Mouse (Mus musculus): ENCODE measurements around the gene Rab33a.

Rab33a gene

DNA sequence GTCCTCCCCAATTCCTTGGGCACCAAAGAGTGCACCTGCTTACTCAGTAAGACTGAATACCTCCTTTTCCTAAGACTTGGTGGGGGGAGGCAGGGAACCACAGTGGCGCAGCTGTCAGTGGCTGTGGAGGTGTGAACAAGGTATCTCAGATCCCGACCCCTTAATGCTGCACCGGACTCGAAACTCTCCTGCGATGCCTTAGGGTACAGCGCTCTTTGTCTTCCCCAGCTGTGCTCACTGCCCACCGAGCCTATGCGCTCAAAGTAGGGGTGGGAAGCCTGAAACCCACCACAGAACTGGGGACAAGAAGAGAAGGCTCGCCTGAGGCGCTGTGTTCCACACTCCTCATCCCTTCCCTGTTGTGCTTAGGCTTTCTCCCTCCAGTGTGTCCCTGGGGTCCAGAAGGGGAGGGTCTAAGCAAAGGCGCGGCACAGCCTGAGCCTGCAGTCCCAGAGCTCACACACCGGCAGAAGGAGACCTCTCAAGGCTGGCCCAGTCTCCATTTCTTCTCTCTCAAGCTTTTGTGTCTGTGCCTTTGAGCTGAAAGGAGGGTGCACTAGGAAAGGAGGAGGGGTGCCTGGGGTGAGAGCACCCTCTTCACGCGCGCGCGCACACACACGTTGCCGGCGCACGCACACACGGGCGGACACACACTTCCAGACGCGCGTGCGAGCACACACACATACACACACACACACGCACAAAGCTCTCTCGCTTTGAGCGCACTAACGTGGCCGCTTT, at the start of gene Rab33a:
Gene Rab33a, plus strand, starts transcription at position 478 of the 741 bp plus-strand sequence.
- DNase-seq (ENCODE audit: low read depth), result no peak

DNA sequence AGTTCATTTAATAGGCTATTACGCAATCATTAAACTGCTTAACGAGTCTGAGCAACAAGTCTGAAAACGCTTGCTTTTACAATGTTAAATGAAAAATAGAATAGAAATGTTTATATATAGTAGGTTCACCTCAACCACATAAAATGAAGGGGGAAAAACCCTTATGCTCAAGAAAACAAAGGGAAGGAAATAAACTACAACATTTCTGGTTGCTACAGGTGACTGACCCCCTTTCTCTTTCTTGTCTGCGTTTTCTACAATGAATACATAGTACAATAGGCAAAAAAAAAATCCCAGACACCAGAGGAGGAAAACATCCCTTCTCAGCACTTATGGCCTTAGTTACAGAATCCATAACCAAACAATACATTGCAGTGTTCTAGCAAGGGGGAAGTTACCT, 38.0 kb upstream of the Rab33a start:
- no peak for DNase-seq (ENCODE audit: low read depth)

DNA sequence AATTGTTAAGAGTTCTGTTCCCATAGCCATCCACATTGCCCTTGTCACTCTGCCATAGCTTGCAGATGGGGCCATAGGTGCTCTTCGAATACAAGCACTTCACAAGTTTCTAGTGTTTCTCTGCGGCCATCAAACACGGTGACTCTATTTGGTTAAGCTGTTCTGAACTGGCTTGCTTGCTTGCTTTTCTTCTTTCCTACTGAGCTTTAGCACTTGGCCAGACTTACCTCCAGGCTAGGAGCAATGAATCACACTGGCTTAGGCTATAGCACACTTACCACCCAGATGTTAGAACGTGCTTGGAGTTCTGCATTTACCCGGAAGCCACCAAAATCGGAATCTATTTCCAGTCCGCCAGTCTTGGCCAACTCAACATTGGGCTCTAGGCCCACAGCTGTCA, 37.4 kb upstream of the Rab33a start:
- DNase-seq (ENCODE audit: low read depth), result no peak

DNA sequence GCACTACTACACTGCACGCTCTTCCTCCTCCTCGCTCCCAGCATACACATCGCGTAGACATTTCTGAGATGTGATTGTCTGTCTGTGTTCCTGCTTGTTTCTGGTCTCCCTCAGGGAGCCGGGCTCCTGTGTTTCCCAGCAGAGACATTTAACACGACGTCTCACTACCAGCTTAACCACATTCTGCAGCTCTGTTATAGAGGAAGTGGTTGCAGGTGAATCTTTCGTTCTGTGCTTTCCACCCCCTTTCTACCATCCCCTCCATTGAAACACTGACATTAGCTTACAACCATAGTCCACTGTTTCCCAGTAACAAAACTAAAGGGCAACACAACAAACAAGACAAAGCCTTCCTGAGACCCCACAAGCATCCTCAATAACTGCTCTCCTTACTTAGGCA, 25.3 kb upstream of the Rab33a start:
- DNase-seq (ENCODE audit: low read depth), result no peak

DNA sequence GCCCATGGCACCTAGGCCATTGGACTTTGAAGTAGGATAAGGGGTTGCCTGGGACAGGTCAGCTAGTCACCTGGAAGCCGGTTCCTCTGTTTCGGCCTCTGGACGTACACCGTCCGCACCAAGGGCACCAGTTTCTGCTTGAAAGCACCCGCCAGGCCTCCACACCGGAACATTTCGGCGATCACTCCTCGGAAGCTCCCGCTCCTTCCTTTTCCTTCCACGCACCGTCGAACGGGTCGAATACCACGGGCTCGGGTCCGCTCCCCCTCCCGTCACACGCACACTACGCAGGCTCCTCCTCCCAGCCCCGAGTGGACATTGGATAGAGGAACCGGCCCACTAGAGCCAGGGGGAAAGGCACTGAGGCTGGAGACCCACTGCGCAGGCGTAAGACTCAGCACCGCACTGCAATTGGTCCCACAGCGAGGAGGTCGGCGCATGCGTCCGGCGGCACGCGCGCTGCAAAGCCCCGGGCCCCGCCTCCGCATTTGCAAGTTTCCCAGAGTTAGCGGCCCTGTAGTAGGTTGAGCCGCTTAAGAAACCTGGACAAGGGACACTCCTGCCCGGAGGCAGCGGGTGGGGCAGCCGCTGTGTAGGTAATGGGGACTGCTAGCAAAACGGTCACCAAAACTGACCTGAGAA, 5.8 kb upstream of the Rab33a start, which contains the start of gene Aifm1:
Gene Aifm1, minus strand, starts transcription at position 398 of the 642 bp plus-strand sequence.
- DNase-seq (ENCODE audit: low read depth), result peak; percentile 95

DNA sequence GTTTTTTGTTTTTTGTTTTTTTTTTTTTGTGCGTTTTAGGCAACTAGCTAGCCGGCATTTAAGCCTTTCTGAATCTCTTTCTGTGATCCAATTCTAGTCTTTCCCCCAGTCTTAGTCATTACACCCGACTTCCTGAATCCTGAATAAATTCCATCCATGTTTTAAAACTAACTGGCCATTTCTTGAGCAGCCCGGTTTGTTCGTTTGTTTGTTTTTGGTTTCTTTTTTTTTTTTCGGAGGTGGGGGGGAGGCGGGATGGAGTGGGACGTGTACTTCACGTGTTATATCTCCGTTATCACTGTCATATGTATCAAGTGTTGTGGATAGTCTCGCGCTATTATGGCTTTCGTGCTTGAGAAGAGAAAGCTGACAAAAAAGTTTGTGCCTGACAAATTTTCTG, 5.3 kb upstream of the Rab33a start:
- peak; percentile 60 for DNase-seq (ENCODE audit: low read depth)

DNA sequence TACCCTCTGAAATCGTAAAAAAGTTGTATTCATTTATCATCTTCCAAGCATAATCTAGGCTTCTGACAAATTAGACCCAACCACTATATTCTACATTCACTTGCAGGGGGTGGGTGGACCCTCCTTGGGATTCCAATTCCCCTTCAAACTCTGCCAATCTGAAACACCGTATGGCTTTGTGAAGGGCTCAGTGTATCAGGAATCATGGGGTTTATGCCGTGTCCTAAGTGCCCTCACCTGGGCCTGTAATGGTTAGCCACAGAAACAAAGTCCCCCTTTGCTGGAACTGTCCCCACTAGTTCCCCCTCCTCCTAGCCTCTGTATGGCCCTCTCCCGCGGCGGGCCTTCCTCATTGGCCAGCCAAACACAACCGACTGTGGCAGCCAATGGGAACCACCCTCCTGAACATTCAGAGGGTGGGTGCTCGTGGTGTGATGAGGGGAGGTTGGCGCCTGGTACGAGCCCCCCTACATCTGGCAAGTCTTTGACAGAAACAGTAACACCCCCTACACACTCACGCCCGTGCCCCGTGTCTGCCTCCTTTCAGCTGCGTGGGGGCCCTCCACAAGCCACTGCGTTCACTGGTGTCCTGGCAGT, 776 bp upstream of the Rab33a start:
- DNase-seq (ENCODE audit: low read depth), result no peak

DNA sequence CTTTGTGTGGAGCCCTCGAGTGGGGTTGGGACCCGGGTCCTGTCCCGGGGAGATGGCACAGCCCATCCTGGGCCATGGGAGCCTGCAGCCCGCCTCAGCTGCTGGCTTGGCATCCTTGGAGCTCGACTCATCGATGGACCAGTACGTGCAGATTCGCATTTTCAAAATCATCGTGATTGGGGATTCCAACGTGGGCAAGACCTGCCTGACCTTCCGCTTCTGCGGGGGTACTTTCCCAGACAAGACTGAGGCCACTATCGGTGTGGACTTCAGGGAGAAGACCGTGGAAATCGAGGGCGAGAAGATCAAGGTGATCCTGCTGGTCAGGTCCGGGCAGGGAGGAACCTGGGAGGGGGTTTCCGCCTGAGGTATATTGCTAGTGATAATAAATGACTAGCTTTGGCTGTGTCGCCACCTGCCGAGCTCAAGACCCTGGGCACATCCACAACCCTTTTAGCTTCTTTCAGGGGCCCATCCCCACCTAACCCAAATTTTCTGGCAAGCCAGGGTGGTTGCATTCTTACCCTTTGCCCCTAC, 532 bp downstream of the Rab33a start:
- no peak for DNase-seq (ENCODE audit: low read depth)

DNA sequence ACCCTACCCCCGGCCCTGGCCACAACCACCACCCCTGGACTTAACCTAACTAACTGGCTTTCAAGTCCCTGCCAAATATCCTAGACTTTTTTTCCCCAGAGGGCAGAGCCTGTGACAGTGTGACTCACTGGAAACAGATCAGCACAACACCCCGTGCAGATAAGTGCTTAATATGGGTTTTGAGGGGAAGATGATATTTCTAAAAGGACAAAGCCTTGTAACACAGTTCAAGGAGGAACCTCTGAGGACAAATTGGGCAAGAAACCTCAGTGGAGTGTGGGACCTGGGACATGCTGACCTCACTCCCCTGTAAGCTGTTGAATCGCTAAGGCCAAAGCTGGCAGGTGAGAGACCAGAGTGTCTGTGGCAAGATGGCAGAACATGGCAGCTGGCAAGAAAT, 2.6 kb downstream of the Rab33a start:
- DNase-seq (ENCODE audit: low read depth), result no peak

DNA sequence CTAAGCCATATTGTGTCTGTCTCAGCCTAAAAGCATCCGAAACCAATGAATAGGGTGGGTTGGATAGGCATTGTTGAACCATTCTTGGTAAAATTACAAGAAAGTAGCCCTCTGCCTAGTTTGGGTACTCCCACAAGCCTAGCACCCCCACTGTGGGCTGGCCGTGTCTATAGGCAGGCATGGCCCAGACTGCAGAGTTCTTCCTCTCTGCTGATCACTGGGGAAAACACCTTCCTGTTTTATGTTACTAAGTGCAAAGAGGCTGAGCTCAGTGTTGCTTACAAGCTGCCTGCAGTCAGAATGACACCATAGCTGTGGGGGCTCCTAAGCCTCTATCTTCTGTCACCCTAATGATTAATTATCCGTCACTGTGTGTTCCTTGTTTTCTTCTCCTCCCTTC, 4.4 kb downstream of the Rab33a start:
- no peak for DNase-seq (ENCODE audit: low read depth)

DNA sequence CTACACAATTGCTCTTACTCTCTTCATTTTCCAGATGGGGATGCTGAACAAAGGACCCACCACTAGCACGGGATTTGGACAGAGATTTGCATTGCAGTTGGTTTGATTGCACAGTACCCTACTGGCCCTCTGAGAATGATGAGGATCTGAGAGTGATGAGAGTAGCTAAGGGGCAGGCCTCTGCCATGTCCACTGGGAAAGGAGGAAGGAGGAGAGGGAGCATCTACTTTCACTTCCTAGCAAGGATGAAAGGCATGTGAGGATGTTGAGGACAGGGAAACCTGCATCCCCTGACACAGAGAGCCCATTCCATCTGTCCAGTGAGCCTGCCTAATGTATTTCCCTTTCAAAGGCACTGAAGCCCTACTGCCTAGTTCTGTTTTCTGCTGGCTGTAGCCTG, 6.2 kb downstream of the Rab33a start:
- peak; percentile 18 for DNase-seq (ENCODE audit: low read depth)

DNA sequence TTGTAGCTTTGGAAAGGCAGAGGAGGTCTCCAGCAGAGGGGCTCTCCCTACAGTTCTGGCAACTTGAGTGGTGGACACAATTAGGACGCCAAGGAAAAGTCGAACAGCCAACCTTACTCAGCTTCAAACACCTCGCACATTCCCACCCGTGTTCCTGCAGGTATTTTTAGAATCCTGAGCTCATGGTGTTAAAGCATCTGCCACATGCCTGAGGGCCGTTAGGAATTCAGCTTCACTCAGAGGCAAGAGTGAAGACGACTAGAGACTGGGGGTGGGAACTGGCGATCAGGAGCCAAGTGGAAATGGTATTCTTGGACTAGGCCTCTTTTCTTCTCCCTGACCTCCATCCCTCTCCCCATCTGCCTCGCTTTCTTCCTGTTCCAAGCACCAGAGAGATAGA, 6.8 kb downstream of the Rab33a start:
- peak; percentile 41 for DNase-seq (ENCODE audit: low read depth)

DNA sequence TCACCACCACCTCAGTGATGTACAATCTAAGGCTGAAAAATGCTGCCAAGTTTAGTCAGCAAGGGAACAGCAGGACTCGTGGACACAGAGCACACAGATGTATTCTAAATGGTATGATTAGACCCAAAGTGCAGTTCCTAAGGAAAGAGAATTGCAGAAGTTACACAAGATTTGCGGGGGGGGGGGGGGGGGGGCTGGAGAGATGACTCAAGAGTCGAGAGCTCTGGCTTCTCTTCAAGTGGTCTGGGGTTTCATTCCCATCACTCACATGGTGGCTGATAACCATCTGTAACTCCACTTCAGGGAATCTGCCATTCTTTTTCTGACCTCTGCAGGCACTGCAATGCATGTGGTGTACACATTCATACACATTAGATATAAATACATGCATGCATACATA, 7.3 kb downstream of the Rab33a start:
- peak; percentile 74 for DNase-seq (ENCODE audit: low read depth)

DNA sequence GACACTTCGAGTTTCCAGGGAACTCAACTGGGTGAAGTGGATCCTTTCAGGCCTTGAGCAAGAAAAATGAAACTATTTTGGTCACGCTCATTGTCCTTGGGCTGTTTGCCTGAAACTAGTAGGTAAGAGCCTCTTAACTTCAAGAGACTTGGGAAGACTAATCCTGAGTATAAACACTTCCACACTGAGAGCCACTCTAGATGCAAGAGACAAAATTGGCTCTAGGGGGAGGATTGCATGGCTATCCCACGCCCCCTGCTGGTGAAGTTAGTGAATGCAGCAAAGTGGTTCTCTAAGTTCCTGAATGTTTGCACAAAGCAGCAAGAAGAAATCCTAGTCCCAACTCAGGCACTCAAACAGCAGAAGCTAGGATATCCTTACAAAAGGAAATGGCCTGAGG, 13.1 kb downstream of the Rab33a start:
- peak; percentile 86 for DNase-seq (ENCODE audit: low read depth)

All from NIH3T3 (cell line).